Mouse (Mus musculus): ENCODE measurements at regions not wholly inside any gene's neighbourhood (a gene's known extent, or its start where the extent isn't known, plus 50 kb on each side); places are given as distances from the start of the nearest gene placed in this dataset.

DNA sequence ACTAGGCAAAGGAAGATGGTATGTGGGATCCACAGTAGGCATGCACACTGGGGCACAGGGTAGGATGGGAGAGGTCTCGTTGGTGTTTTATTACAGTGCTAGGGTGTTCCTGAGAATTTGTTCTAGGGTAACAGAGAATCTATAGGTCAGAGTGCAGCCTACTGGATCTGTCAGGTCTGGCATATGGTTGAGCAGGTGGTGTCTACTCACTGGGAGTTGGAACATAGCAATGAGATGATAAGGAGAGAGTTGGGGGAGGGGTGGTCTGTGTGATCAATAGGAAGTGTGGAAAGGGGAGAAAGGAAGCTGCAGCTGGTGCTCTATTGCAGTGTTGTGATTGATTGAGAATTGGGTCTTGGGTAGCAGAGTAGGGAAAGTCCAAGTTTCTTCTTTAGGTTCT, 681.5 kb downstream of the Ankrd7 start:
- no peak for DNase-seq (ENCODE audit: low spot score in 2 of 2)

DNA sequence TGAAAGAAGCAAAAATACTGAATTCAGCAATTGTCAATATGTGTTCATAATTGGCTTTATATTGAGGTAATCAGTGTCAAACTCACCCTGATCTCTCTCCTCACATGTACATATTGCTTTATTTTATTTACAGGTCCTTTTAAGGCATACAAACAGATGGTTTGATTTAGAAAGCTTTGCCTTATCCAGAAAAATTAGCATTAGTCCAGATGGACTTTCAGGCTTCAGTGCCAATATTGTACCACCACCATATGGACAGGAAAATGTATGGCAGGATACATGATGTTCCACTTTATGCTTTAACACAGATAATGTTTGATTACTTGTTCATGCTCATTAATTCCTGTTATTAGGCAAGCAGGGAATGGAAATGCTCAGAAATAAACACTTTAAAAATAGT, 685.8 kb downstream of the Ankrd7 start:
- DNase-seq (ENCODE audit: low spot score in 2 of 2), result peak; percentile 2 to 42

DNA sequence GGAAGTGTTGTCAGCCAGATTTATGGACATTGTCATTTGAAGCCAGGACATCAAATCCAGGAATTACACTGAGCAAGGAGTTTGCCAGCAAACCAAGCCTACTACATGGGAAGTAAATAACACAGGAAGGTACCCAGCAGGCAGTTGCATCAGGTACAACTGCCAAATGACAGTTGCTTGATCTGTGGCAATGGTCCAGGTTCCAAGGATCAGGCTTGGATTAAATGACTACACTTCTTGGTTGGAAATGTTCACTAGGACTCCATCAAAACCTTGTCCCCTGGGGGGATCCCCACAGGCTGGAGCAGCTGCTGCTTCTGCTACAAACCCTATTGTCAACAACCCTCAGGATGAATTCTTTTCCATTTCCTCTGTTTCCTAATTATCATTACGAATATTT, 713.3 kb downstream of the Ankrd7 start:
- no peak for DNase-seq (ENCODE audit: low spot score in 2 of 2)

DNA sequence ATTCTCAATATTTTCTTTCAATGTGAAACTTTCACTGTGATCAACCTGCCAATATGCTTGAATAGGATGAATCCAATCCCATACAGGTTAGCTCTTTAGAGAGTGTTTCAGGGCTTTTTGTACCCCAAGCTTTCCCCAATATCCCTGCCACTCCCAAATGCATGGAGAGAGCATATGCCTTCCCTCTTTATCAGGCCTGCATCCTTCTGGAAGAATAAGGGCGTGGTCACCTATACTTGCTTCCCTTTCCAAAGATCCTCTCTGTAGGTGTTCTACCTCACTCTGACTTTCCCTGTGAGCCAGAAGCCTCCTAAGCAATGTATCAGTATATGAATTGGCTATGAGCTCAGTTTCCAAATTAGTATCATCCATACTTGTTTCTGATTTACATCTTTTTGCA, 713.8 kb downstream of the Ankrd7 start:
- DNase-seq (ENCODE audit: low spot score in 2 of 2), result no peak

Small RNAs in the stretch of these regions (microRNA-seq; reads per million reads assigned to microRNA genes)
- gene Mir6370, result 0 reads per million in 2 experiments

Measured in layer of hippocampus, adult 18-20 months (tissue).